Mouse (Mus musculus): ENCODE results near the gene Fermt1. TPM values are rescaled to one million over a fixed set of nuclear protein-coding genes. Genes with fewer than 3 reads are reported as not detected.

Gene Fermt1
- polyA plus RNA-seq (2014; fragmentation: Illumina TruSeq; extraction: RNeasy Lipid Tissue Mini Kit (QIAGEN cat#74804); ENCODE audit: low read depth, low replicate concordance) = 7.1 TPM

DNA sequence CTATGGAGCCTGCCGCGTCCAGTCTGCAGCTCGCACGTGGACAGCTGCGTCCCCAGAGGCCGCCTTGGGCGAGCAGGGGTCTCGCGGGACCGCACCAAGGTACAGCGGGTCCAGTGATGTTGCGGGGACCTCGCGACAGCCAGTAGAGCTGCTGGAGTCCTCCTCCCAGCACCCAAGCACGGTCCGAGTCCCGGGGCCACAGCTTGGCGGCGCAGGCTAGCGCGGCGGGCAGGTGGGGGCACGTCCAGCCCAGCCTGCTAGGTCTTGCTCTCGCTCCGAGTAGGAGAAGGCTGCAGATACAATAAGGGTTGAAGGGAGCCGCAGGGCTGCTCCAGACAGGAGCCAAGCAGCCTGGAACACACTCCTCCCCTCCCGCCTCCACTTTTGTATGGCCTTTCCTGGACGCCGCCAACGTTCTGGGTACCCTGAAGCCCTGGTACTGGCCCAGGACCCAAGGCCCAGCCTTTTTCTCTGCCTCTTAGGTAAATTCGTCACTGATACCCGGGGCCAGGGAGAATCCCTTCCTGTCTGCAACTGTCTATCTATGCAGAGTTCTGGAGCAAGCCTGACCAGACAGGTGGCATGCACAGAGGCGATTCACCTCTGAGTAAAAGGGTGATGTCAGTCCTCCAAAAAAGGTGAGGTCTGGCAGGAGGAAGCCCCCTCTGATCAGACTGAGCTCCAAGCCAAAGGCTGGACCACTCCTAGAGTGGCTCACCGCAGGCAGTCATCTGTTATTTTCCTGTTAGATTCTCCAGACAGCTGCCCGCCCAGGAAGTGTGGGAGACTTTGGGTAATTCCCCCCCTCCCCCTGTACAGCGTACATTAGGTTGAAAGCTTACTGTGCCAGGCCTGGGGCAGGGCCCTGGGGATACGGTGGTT lies at the start of gene Fermt1:
TSS of gene Fermt1 (minus strand) at position 581 of the 882 bp plus-strand sequence.

DNA sequence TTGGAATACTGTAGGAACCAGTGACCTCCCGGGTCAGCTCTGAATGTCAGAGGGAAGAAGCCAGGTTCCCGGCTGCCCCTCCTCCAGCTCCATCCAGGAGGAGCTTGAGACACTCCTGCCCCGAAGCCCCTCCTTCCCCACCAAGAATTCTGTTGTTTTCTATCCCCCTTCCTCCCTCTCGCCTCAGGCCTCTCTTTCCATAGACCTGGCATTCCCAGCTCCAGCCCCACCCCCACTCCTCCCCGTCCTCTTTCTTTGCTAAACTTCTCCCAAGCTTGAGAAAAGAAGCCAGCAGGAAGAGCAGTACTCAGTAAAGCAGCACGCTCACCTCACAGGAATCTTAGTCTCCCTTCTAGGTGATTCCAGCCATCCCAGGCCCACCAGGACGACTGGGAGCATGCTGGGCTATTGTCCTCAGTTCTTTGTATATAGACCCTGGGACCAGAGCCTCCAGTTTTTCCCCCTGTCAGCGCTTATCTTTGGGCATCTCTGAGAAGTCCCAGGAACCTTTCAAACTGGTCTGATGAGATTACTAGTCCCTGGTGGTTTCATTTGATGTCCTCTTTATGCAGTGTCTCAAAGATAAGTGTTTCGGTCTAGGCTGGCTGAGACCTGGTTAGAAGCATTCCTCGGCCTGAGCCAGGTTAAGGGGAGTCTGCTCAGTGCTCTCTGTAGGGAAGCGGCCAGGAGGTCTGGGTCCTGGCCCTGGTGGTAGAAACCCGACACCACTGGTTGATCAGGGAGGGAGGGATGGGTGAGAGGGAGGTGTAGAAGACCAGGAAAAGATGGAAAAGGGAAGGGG lies 64.7 kb downstream of the Fermt1 start, which contains the start of gene Lrrn4:
TSS of gene Lrrn4 (minus strand) at position 48 of the 802 bp plus-strand sequence.

Other genes starting within 250 kb of the Fermt1 start
- gene Chgb, start 164.6 kb downstream of the Fermt1 start, polyA plus RNA-seq (2014; fragmentation: Illumina TruSeq; extraction: RNeasy Lipid Tissue Mini Kit (QIAGEN cat#74804); ENCODE audit: low read depth, low replicate concordance) = 0.25 TPM
- 20.0 TPM for gene Trmt6, start 129.9 kb downstream of the Fermt1 start, polyA plus RNA-seq (2014; fragmentation: Illumina TruSeq; extraction: RNeasy Lipid Tissue Mini Kit (QIAGEN cat#74804); ENCODE audit: low read depth, low replicate concordance)
- gene Mcm8, start 129.8 kb downstream of the Fermt1 start, polyA plus RNA-seq (2014; fragmentation: Illumina TruSeq; extraction: RNeasy Lipid Tissue Mini Kit (QIAGEN cat#74804); ENCODE audit: low read depth, low replicate concordance) = 3.2 TPM
- 38.7 TPM for gene Crls1, start 99.2 kb downstream of the Fermt1 start, polyA plus RNA-seq (2014; fragmentation: Illumina TruSeq; extraction: RNeasy Lipid Tissue Mini Kit (QIAGEN cat#74804); ENCODE audit: low read depth, low replicate concordance)
- gene Lrrn4, start 65.0 kb downstream of the Fermt1 start, polyA plus RNA-seq (2014; fragmentation: Illumina TruSeq; extraction: RNeasy Lipid Tissue Mini Kit (QIAGEN cat#74804); ENCODE audit: low read depth, low replicate concordance) = 13.2 TPM

Data from adipose tissue, adult 10 weeks (tissue).